Mouse (Mus musculus) spleen, adult 2 months (tissue): Measurements from ENCODE around the gene Itga11.

Experiments used
- CTCF ChIP-seq: fragments of 200-500 bp; IDR thresholded peaks from 2 replicates; pipeline ENCODE4 v1.5.1; 2011; ENCODE audit warnings: mild to moderate bottlenecking, inconsistent platforms; ENCODE audit not compliant: insufficient read depth, insufficient read length, insufficient replicate concordance; ENCODE audit errors: extremely low read depth
- POLR2A ChIP-seq: fragments of 200-500 bp; IDR thresholded peaks from 2 replicates; pipeline ENCODE4 v1.6.1; 2011; ENCODE audit warnings: low read depth, low read length, inconsistent platforms

DNA sequence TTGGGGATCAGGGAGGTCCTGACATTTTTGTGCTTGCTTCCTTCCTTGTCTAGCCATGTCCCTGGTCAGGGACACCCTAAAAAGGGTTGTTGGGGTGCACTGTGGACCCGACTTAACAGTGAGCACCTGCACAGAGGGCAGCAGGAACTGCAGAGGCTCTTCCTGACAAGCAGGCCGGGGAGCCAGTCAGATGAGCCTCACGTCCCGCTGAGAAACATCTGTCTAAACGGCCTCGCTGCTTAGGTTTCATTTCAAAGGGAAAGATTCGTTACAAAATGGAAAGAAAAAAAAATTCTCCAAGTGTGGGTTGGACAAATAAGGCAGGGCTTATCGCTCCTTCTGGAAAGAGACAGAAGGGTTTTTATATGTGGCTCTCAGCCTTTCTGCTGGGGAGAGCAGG is 40.4 kb downstream of the Itga11 start:
- TF ChIP-seq CTCF, result no peak
- TF ChIP-seq POLR2A, result no peak
